Mouse (Mus musculus) megakaryocyte progenitor cell, adult 5-6 weeks (primary cell): ENCODE measurements around the gene Ski. TPM values are rescaled to one million over a fixed set of nuclear protein-coding genes. Genes with fewer than 3 reads are reported as not detected.

Source experiments
- ATAC-seq: replicated peaks from 2 replicates; pipeline ENCODE4 v1.8.0; 2016; ENCODE audit warnings: mild to moderate bottlenecking, moderate TSS enrichment, inconsistent platforms; ENCODE audit not compliant: poor library complexity
- total RNA-seq, 2 experiments: library from RNA; stranded (forward) in 1 of 2; stranded (reverse) in 1 of 2; fragments of 157-497, 149-512 nt in 1 of 2; fragments of 200-1000 nt in 1 of 2; gene quantifications; 2 replicates each; pipeline versions ENCODE4 v1.2.3 to v1.2.4; 2015 to 2017

Ski gene
- total RNA-seq, 2 experiments from 2014 or later, result 5.7 to 16.9 TPM

GRCm38 (mm10) chr4:155116607-155117006 is 105.8 kb downstream of the Ski start:
- peak; percentile 62 for ATAC-seq

GRCm38 (mm10) chr4:155113766-155114410 is 108.5 kb downstream of the Ski start:
- no peak for ATAC-seq

- ATAC-seq, result no peak
These were observed 112.9 kb downstream of the Ski start for GRCm38 (mm10) chr4:155109471-155109870.

- peak; percentile 87 for ATAC-seq
These were observed 114.5 kb downstream of the Ski start for GRCm38 (mm10) chr4:155107886-155108285.

Other genes with a start within 250 kb of the Ski start
- gene Plch2, start 165.8 kb downstream of the Ski start, total RNA-seq (2015), result not detected in 2 replicates
- not detected in 2 replicates for gene Plch2, start 165.8 kb downstream of the Ski start, total RNA-seq (2017)
- 5.5 and 6.0 TPM in 2 replicates for gene Pex10, start 155.6 kb downstream of the Ski start, total RNA-seq (2015)
- gene Pex10, start 155.6 kb downstream of the Ski start, total RNA-seq (2017), result 13.8 and 18.8 TPM in 2 replicates
- gene Rer1, start 136.2 kb downstream of the Ski start, total RNA-seq (2015), result 123 and 145 TPM in 2 replicates
- gene Rer1, start 136.2 kb downstream of the Ski start, total RNA-seq (2017), result 118 and 126 TPM in 2 replicates
- gene Morn1, start 136.0 kb downstream of the Ski start, total RNA-seq (2015), result 0.47 and 0.81 TPM in 2 replicates
- gene Morn1, start 136.0 kb downstream of the Ski start, total RNA-seq (2017), result 1.7 and 3.6 TPM in 2 replicates
- 28.6 and 46.3 TPM in 2 replicates for gene Faap20, start 27.2 kb upstream of the Ski start, total RNA-seq (2015)
- gene Faap20, start 27.2 kb upstream of the Ski start, total RNA-seq (2017), result 14.2 and 17.6 TPM in 2 replicates
- gene Prkcz, start 138.8 kb upstream of the Ski start, total RNA-seq (2015), result not detected in 2 replicates
- gene Prkcz, start 138.8 kb upstream of the Ski start, total RNA-seq (2017), result not detected in 2 replicates
- gene Gabrd, start 175.5 kb upstream of the Ski start, total RNA-seq (2015), result not detected in 2 replicates
- 0.14 TPM in 1 of 2 replicates, not detected in the other for gene Gabrd, start 175.5 kb upstream of the Ski start, total RNA-seq (2017)
- 0.22 TPM in 1 of 2 replicates, not detected in the other for gene Cfap74, start 186.6 kb upstream of the Ski start, total RNA-seq (2015)
- gene Cfap74, start 186.6 kb upstream of the Ski start, total RNA-seq (2017), result 0.47 TPM in 1 of 2 replicates, not detected in the other
- 0.15 TPM in 1 of 2 replicates, not detected in the other for gene Tmem52, start 246.5 kb upstream of the Ski start, total RNA-seq (2015)
- not detected in 2 replicates for gene Tmem52, start 246.5 kb upstream of the Ski start, total RNA-seq (2017)